Mouse (Mus musculus): Measurements from ENCODE around the gene Clk1. TPM values are rescaled to one million over a fixed set of nuclear protein-coding genes. Genes with fewer than 3 reads are reported as not detected.

Clk1 gene
- total RNA-seq, 2 experiments from 2014 or later = 98.2 to 104 TPM

- intact Hi-C loops (cut with DNase I) = no loop called here
- DNase-seq (ENCODE audit: extremely low spot score in 1 of 2, low spot score in 2 of 2) = peak in 1 of 2 experiments; percentile 26
Observed at GRCm38 (mm10) chr1:58366737-58367471, 57.0 kb downstream of the Clk1 start.

GRCm38 (mm10) chr1:58365829-58366228 lies 58.0 kb downstream of the Clk1 start:
- no peak for DNase-seq (ENCODE audit: extremely low spot score in 1 of 2, low spot score in 2 of 2)
- intact Hi-C loops (cut with DNase I) = no loop called here

GRCm38 (mm10) chr1:58364551-58364950 lies 59.3 kb downstream of the Clk1 start:
- no peak for DNase-seq (ENCODE audit: extremely low spot score in 1 of 2, low spot score in 2 of 2)
- intact Hi-C loops (cut with DNase I) = no loop called here

GRCm38 (mm10) chr1:58362296-58362695 lies 61.6 kb downstream of the Clk1 start:
- peak in 1 of 2 experiments; percentile 18 for DNase-seq (ENCODE audit: extremely low spot score in 1 of 2, low spot score in 2 of 2)
- intact Hi-C loops (cut with DNase I) = no loop called here

Other genes with a start within 250 kb of the Clk1 start
- gene Aox4, start 213.7 kb downstream of the Clk1 start, total RNA-seq (2021) = 10 to 100 TPM; 13.1 to 13.3 TPM
- gene Aox2, start 145.7 kb downstream of the Clk1 start, total RNA-seq (2021) = under 1 TPM; 0.06 to 0.08 TPM
- gene Bzw1, start 31.2 kb downstream of the Clk1 start, total RNA-seq (2021) = 100 to 1,000 TPM; 264 to 272 TPM
- gene Nif3l1, start 21.1 kb upstream of the Clk1 start, total RNA-seq (2021) = 10 to 100 TPM; 19.9 to 20.3 TPM
- gene Ppil3, start 21.4 kb upstream of the Clk1 start, total RNA-seq (2021) = 10 to 100 TPM; 29.0 to 30.0 TPM
- gene Orc2, start 81.0 kb upstream of the Clk1 start, total RNA-seq (2021) = 10 to 100 TPM; 19.2 to 20.2 TPM
- gene Fam126b, start 162.3 kb upstream of the Clk1 start, total RNA-seq (2021) = 10 to 100 TPM; 68.6 to 70.4 TPM
- gene Ndufb3, start 162.3 kb upstream of the Clk1 start, total RNA-seq (2021) = 10 to 100 TPM; 91.0 to 99.5 TPM